Mouse (Mus musculus) heart, adult 2 months (tissue): ENCODE data around the gene Slc25a18. TPM values are rescaled to one million over a fixed set of nuclear protein-coding genes. Genes with fewer than 3 reads are reported as not detected.

Source experiments
- DNase-seq, 2 experiments: peaks; one replicate each; pipeline ENCODE4 v3.0.0; 2021
- H3K27ac ChIP-seq: fragments of 200-600 bp; 2 replicates; pipeline ENCODE4 v1.8.1; 2022
- H3K27me3 ChIP-seq: fragments of 200-500 bp; 2 replicates; pipeline ENCODE4 v1.6.1; 2012; ENCODE audit warnings: mild to moderate bottlenecking, low read length, inconsistent platforms, mixed read lengths; ENCODE audit not compliant: control insufficient read depth, insufficient read depth
- H3K36me3 ChIP-seq: fragments of 200-500 bp; 2 replicates; pipeline ENCODE4 v1.6.1; 2012; ENCODE audit warnings: low read length, inconsistent platforms; ENCODE audit not compliant: control insufficient read depth, insufficient read depth
- H3K4me1 ChIP-seq: fragments of 200-500 bp; 2 replicates; pipeline ENCODE4 v1.6.1; 2011; ENCODE audit warnings: low read length; ENCODE audit not compliant: control insufficient read depth, insufficient read depth
- H3K4me3 ChIP-seq: fragments of 200-600 bp; 2 replicates; pipeline ENCODE4 v1.8.1; 2022
- H3K79me2 ChIP-seq: fragments of 200-500 bp; replicated peaks from 2 replicates; pipeline ENCODE4 v1.6.1; 2012; ENCODE audit warnings: mild to moderate bottlenecking, inconsistent platforms, low read length, moderate library complexity, mixed read lengths; ENCODE audit not compliant: control insufficient read depth, insufficient read depth
- H3K9ac ChIP-seq: fragments of 200-500 bp; 2 replicates; pipeline ENCODE4 v1.6.1; 2012; ENCODE audit warnings: low read depth, mild to moderate bottlenecking, control low read depth, inconsistent platforms, low read length, mixed read lengths
- CTCF ChIP-seq: fragments of 200-600 bp; IDR thresholded peaks from 2 replicates; pipeline ENCODE4 v1.8.1; 2022; ENCODE audit warnings: antibody characterized with exemption, mild to moderate bottlenecking, moderate library complexity
- EP300 ChIP-seq: fragments of 200-500 bp; IDR thresholded peaks from 2 replicates; pipeline ENCODE4 v1.6.1; 2011; ENCODE audit warnings: low read depth, low read length, control low read depth; ENCODE audit not compliant: insufficient read depth
- POLR2A ChIP-seq: fragments of 200-500 bp; IDR thresholded peaks from 2 replicates; pipeline ENCODE4 v1.6.1; 2011; ENCODE audit warnings: mild to moderate bottlenecking, low read depth, low read length, control low read depth; ENCODE audit not compliant: insufficient read depth
- WGBS: fragments of 180-500 bp; shearing (Covaris S2); methylation state at CpG from one replicate; pipeline ENCODE4 v1.1.7; 2018; 5-methylcytosine and 5-hydroxymethylcytosine counted together
- intact Hi-C: fragments of 180-260 bp; cut with DNase I; formaldehyde crosslinking; loops from one replicate; pipeline ENCODE4 v1.15.1; 2025
- polyA plus RNA-seq: library from polyadenylated mRNA; depleted of rRNA; stranded (reverse); fragments of >200 nt; gene quantifications from 2 replicates; pipeline ENCODE4 v1.2.3, GENCODE M21; 2012
- total RNA-seq, 2 experiments: library from RNA; stranded (reverse); gene quantifications; 2 replicates each; pipeline ENCODE4 v1.2.3; 2021

The Slc25a18 gene
- total and polyA plus RNA-seq, 3 experiments, result 0.11 to 0.37 (median 0.13) TPM

DNA sequence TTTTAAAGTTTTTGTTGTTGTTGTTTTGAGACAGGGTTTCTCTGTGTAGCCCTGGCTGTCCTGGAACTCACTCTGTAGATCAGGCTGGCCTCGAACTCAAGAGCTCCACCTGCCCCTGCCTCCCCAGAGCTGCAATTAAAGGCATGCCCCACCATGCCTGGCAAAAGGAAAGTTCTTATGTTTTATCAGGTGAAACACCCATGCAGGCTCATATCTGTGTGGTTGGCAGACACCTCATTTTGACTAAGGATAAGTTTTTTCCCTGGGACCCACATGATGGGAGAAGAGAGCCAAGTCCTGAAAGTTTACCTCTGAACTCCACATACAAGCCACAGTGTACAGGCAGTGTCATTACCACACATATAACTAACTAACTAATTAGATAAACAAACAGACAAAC lies 56.7 kb downstream of the Slc25a18 start:
- Histone ChIP-seq H3K36me3 (no peaks in the 10 kb centered on the region), H3K9ac (no peak overlapping the region), H3K27me3 (no peaks in the 10 kb centered on the region), H3K4me1 (no peaks in the 10 kb centered on the region), H3K79me2 (no peaks in the 10 kb centered on the region), H3K27ac (no peak overlapping the region), H3K4me3 (no peak overlapping the region)
- no peak for DNase-seq
- intact Hi-C loops, result no loop called here
- 36% methylated on average over 1 of the region's 1 CpGs for WGBS
- TF ChIP-seq CTCF, result no peak
- TF ChIP-seq EP300, result no peak
- TF ChIP-seq POLR2A, result no peak

DNA sequence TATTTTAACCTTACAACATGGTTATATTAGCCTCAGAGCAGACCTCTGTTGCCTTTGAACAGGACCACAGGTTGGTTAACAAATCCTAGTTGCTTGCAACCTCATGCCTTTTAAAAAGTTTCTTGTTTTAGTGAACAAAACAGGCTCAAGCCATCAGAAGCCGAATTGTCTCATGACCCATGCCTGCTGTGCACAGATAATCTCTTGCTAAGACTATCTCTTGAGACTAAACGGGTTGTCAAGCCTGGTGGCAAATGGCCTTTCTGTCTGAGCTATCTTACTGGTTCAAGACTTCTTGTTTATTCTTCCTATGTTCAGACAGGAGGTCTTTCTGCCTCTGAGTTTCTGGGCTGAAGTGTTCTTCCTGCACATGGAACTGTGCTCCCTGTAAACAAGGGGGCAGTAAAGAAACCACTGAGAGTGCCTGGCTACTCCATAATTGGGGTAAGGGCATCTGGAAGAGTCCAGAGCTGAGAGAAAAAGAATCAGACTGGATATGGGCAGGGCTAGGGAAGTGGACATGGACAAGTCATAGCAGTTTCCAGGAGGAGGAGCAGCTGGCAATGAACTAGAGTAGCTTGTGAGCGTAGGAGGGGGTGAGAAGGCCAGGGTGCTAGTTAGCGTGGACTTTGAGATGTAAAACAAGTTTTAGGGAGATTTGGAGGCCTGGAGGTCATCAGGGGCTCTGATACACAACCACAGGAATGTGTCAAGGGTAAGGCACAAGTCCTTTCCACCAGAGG lies 57.7 kb downstream of the Slc25a18 start:
- no peak overlapping the region for H3K27ac ChIP-seq
- H3K27me3 ChIP-seq, result no peaks in the 10 kb centered on the region
- no peak for DNase-seq
- no peaks in the 10 kb centered on the region for H3K4me1 ChIP-seq
- intact Hi-C loops, result no loop called here
- no peak overlapping the region for H3K4me3 ChIP-seq
- no peak overlapping the region for H3K9ac ChIP-seq
- 64% methylated on average over 4 of the region's 4 CpGs for WGBS
- TF ChIP-seq POLR2A (no peak), CTCF (no peak), EP300 (no peak)
- H3K79me2 ChIP-seq, result no peaks in the 10 kb centered on the region
- no peaks in the 10 kb centered on the region for H3K36me3 ChIP-seq

DNA sequence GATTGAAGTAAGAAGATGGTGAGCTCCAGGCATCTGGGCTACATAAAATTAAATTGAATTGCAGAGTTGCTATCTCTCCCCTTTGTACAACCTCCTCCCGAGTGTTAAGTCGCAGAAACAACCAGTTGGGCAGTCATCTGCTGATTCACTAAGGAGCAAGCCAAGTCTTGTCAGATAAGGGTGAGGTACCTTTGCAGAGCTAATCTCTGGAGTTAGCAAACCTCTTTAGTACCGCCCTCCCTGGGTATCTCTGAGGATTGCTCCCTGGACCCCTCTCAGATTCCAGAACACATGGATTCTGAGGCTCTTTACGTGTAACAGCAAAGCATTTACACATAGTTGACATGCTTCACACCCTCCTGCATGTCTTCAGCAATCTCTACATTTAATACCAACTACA lies 58.7 kb downstream of the Slc25a18 start:
- H3K79me2 ChIP-seq, result no peaks in the 10 kb centered on the region
- H3K27me3 ChIP-seq, result no peaks in the 10 kb centered on the region
- DNase-seq, result no peak
- intact Hi-C loops, result no loop called here
- TF ChIP-seq CTCF (no peak), POLR2A (no peak), EP300 (no peak)
- H3K36me3 ChIP-seq, result no peaks in the 10 kb centered on the region; the same call in 1 of the 2 replicates
- no peak overlapping the region for H3K27ac ChIP-seq
- no peak overlapping the region for H3K4me3 ChIP-seq
- H3K9ac ChIP-seq, result no peak overlapping the region
- no peaks in the 10 kb centered on the region for H3K4me1 ChIP-seq
- 44% methylated on average over 4 of the region's 4 CpGs for WGBS

DNA sequence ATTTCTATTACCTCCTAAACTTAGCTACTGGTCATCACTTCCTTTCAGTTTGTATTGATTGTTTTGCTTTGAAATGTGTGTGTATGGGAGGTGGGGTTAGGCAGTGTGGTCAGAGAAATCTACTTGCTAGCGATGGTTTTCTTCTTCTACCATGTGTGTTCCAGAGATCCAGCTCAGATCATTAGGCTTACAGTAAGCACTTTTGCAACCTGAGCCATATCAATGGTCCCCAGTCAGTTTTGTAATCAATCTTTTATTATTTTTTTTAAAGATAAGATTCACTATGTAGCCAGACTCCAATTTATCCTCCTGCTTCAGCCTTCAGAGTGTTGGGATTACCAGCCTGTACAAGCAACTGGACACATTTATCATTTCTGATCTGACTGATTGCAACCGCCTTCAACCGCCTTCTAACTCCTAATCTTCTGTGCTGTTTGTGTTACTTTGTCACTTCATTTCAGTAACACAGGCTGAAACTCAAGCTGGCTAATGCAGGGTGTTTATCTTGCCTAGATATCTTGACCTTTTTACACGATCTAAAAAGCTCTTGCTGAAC lies 61.5 kb downstream of the Slc25a18 start:
- DNase-seq, result no peak
- H3K36me3 ChIP-seq, result no peaks in the 10 kb centered on the region; the same call in 1 of the 2 replicates
- H3K9ac ChIP-seq, result no peak overlapping the region
- no peaks in the 10 kb centered on the region for H3K27me3 ChIP-seq
- no peak for TF ChIP-seq CTCF
- no peak overlapping the region for H3K27ac ChIP-seq
- intact Hi-C loops, result no loop called here
- H3K79me2 ChIP-seq, result no peaks in the 10 kb centered on the region
- no peaks in the 10 kb centered on the region for H3K4me1 ChIP-seq
- WGBS, result 87% methylated on average over 4 of the region's 4 CpGs
- H3K4me3 ChIP-seq, result no peak overlapping the region

DNA sequence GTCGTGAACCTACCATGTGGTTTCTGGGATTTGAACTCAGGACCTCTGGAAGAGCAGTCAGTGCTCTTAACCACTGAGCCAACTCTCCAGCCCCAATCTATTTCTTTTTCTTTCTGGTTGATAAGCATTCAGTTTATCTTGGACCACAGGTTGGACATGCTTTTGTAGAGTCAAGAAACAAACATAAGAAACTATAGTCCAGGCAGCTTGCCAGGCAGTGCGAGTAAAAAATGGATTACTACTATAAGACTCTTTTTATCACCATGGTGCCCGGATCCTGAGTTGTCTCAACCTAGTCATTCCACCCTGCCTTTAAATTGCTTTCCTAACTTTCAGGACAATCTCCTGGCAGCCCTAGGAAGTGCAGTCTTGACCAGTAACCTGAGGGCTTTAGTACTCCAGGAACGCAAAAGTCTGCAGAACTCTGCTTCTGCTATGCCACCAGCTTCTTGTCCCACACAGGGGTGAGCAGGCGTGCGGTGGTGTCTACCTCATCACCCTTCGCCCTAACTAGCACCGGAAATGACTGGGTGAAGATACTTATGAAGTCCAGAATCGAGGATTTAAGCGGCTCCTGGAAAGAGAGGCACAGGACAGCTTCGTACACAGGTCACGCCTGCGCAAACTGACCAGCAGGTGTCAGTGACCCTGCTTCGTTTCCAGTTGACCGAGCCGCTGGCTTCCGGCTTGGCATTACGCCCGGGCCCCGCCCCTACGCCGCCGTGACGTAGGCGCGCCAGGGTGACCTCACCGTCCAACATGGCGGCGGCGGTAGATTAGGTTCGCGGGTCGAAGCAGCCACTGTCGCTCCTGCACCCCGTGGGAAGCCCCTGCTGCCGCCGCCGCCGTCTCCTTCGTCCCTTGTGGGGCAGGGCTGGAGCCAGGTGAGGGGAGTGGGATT lies 62.3 kb downstream of the Slc25a18 start, which contains the start of gene Bcl2l13:
Bcl2l13 (plus strand) TSS at position 739 of the 901 bp plus-strand sequence.
- peak; percentile 97 to 100 for DNase-seq
- no peaks in the 10 kb centered on the region; the same call in 1 of the 2 replicates for H3K36me3 ChIP-seq
- peak; percentile 96 for TF ChIP-seq POLR2A
- peak; percentile 77; the same call in 1 of the 2 replicates for TF ChIP-seq EP300
- TF ChIP-seq CTCF, result peak; percentile 81
- 0 out of 2 replicates have a peak, but pooled peaks cover 1% of the 10 kb centered on the region for H3K79me2 ChIP-seq
- no peaks in the 10 kb centered on the region for H3K4me1 ChIP-seq
- intact Hi-C loops, result no loop called here
- 3% methylated on average over 40 of the region's 40 CpGs for WGBS
- no peaks in the 10 kb centered on the region for H3K27me3 ChIP-seq
- peak within 1 kb of the TSS; percentile 97 for H3K9ac ChIP-seq
- H3K4me3 ChIP-seq, result peak within 1 kb of the TSS; percentile 98
- H3K27ac ChIP-seq, result peak within 1 kb of the TSS; percentile 99
